Mouse (Mus musculus): Measurements from ENCODE around the gene Slco2a1. TPM values are rescaled to one million over a fixed set of nuclear protein-coding genes. Genes with fewer than 3 reads are reported as not detected.

Slco2a1 gene
- 6.9 TPM for polyA plus RNA-seq (2014; fragmentation: Illumina TruSeq; extraction: RNeasy Lipid Tissue Mini Kit (QIAGEN cat#74804))

DNA sequence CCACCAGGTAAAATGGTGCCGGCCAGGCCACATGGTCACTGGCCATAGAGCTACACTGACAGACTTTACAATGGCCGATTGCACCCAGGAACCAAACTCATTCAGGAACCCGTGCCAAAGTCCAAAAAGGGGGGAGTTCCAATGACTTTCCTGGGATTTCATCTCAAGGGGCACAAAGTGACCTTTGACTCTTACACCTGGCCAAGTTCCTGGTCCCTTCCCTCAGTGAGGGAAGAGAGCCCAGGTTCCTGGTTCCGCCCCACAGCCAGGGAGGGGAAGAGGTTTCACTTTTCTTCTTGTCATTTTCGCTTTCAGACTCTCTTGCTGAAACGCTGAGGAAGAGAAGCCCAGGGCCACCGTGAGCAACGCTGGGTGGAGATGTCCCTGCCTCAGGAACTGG, at the start of gene Slco2a1:
Gene Slco2a1, plus strand, starts transcription at position 251 of the 400 bp plus-strand sequence.

DNA sequence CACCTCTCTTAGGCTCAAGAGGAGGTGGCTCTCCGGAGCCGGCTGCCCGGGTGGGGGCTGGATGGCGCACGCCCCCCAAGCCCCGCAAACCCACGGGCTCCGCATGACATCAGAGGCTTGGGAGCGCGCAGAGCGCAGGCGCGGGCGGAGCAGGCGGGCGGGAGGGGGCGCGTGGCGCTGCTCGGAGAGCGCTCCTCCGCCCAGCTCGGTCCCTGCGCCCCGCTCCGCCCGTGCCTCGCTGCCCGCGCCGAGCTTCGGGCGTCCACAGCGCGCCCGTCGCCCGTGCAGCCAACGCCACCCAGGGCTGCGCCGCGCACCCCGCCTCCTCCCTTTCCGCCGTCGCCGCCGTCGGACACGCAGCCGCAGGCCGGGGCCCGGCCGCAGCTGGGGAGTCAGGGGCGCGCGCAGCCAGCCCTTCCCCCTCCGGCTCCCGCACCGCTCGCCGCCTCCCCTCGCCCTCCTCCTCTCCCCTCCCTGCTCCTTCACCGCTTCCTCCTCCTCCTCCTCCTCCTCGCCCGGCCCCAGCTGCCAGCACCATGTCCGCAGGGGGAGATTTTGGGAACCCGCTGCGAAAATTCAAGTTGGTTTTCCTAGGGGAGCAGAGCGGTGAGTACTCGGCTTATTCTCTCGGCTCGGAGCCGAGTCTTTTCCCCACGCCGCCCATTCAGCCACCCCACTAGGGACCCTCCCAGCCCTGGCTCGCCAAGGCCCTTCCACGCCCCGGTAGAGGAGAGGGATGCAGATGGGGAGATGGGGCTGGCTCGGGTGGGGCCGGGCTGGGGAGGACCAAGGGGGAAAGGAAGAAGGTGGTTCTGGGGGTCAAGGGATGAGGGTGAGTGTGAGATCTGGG, 123.3 kb downstream of the Slco2a1 start, which contains the start of gene Rab6b:
Gene Rab6b, plus strand, starts transcription at position 167 of the 850 bp plus-strand sequence.

Other genes starting within 250 kb of the Slco2a1 start
- gene Ryk, start 153.8 kb upstream of the Slco2a1 start, polyA plus RNA-seq (2014; fragmentation: Illumina TruSeq; extraction: RNeasy Lipid Tissue Mini Kit (QIAGEN cat#74804)): 156 TPM
- 8.0 TPM for gene Rab6b, start 123.1 kb downstream of the Slco2a1 start, polyA plus RNA-seq (2014; fragmentation: Illumina TruSeq; extraction: RNeasy Lipid Tissue Mini Kit (QIAGEN cat#74804))
- gene Srprb, start 213.4 kb downstream of the Slco2a1 start, polyA plus RNA-seq (2014; fragmentation: Illumina TruSeq; extraction: RNeasy Lipid Tissue Mini Kit (QIAGEN cat#74804)): 11.1 TPM
- gene Gm20425, start 241.6 kb downstream of the Slco2a1 start, polyA plus RNA-seq (2014; fragmentation: Illumina TruSeq; extraction: RNeasy Lipid Tissue Mini Kit (QIAGEN cat#74804)): 6.6 TPM
- gene Trf, start 241.7 kb downstream of the Slco2a1 start, polyA plus RNA-seq (2014; fragmentation: Illumina TruSeq; extraction: RNeasy Lipid Tissue Mini Kit (QIAGEN cat#74804)): 146 TPM